Mouse (Mus musculus) erythroid progenitor cell, adult 5-6 weeks (primary cell): ENCODE measurements at regions not wholly inside any gene's neighbourhood (a gene's known extent, or its start where the extent isn't known, plus 50 kb on each side); places are given as distances from the start of the nearest gene placed in this dataset.

ENCODE experiments used
- ATAC-seq: replicated peaks from 2 replicates; pipeline ENCODE4 v1.8.0; 2016; ENCODE audit warnings: moderate number of reproducible peaks, mild to moderate bottlenecking, moderate TSS enrichment, inconsistent platforms; ENCODE audit not compliant: poor library complexity, low FRiP score, severe bottlenecking

DNA sequence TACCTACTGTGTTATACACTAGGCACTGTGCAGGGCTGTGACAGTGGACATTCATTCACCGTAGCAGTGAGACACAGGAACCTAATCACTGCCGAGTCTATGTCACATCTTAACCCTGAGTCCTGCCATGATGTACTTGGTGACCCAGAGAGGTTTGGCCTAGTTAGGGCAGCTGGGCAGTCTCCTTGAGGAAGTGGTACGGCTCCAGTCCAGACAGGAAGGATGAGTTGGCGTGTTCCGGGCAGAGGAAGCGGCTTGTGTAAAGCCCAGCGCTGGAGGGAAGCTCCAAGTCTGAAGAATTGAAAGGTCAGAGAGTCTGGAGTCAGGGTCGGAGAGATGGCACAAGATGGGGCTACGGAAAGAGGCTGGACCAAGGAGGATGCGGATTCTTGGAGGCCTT lies 99.4 kb upstream of the Smim15 start:
- no peak for ATAC-seq

DNA sequence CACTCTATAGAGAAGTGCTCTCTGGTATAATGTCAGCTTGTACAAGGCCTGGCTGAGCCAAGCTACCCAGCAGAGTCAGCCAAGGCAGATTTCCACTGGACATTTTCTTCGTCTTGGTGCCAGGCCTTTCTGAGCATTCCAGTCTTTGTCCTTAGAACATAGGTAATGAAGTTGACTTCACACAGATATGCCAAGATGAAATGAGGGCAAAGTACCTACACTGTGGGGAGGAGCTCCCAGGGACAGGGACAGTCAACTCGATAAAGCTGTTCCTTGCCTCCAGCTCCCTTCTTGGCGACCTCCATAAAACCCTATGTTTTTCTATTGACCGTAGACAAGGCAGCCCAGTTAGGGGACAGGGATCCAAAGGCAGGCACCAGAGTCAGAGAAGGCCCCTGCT lies 101.3 kb upstream of the Smim15 start:
- ATAC-seq: no peak

DNA sequence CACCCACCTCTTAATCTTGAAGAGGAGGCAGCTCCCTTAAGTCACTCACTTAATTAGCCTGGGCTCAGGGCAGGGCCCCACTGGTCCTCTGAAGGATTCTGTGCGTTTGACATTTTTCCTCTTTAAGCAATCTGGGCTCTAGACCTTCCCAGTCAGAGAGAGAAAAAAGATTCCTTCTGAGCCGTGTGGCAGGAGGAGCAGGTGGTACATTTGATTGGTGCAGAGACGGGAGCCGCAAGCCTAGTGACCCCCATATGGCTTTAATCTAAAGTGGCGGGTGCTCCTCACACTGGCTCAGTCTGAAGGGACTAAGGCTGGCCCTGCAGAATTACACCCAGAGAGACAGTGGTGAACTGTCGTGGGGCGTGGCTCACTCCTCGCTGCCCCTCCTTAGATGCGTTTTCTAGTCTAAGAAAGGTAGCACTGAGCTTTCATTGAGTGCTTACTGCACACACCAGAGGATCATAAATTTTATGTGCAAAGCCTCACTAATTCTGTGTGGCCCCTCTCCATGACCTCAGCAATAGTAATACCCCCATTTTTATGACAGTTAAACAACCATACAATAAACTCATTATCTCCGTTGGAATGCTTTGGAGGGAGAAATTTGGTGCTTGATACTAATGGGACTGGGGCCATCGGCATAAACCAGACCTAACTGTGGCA lies 101.8 kb upstream of the Smim15 start:
- no peak for ATAC-seq

DNA sequence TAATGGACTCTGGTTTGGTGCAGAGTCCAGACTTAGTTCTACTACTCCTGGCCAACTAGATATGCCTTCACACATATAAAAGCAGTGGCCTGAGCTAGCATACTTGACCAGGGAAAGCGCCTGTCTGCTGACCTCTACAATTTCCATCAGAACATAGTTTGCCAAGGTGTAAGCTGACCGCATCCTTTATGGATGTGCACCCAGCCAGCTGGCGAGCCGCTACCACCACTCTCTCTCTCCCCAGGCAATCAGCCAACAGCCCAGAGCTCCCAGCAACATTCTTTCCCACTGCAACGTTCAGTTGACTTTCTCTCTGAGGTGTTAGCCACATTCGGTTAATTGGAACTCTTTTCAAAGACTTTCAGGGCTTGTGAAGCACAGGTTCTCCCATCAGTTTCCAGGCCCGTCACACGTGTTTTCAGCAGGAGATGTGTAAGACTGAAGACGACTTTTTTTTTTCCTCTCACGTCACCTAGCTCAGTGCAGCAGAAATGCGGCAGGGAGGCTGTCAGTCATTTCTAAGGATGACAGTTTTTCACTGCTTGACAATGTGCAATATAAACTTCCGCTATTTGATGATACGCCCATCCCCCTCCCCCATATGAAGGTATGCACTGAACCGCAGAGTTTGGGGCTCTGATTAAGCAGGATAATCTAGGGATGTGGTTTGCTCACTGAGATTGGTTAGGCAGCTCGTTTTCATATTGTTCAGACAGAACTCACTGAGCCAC lies 104.2 kb upstream of the Smim15 start:
- ATAC-seq: no peak

DNA sequence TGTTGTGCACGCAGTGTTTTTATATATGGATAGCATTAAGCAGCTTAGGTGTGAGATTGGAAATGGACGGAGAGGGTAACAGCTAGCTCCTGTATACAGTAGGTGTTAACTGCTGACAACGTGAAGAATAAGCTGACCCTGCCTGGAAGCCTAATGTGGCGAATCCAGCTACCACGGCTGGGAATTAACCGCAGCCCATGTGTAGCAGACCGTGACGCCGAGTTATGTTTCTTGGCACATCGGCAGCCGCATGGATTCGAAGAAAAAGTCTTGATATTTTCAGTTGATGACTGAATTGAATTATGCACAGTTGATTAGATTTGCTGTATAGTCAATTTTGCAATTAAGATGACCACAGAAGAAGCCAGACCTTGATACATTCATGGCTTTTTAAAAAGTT lies 108.6 kb upstream of the Smim15 start:
- ATAC-seq: no peak

DNA sequence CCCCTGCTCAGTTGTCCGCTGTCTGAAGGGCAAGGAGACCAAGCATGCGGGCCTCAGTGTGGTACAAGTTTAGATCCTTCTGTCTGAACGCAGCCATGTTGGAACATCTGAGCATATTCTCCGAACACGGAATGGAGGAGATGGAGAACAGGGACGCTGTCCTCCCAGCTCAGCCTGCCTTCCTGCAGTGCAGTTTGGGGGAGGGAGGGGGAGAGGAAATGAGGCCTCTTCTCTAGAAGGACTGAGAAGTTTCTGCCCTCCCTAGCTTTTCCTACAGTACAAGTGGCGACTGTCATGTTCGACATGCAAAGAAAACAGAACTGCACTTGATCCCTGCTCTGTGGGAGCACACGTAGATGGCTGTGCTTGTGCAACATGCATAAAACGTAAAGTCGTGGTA lies 109.6 kb upstream of the Smim15 start:
- ATAC-seq: no peak

DNA sequence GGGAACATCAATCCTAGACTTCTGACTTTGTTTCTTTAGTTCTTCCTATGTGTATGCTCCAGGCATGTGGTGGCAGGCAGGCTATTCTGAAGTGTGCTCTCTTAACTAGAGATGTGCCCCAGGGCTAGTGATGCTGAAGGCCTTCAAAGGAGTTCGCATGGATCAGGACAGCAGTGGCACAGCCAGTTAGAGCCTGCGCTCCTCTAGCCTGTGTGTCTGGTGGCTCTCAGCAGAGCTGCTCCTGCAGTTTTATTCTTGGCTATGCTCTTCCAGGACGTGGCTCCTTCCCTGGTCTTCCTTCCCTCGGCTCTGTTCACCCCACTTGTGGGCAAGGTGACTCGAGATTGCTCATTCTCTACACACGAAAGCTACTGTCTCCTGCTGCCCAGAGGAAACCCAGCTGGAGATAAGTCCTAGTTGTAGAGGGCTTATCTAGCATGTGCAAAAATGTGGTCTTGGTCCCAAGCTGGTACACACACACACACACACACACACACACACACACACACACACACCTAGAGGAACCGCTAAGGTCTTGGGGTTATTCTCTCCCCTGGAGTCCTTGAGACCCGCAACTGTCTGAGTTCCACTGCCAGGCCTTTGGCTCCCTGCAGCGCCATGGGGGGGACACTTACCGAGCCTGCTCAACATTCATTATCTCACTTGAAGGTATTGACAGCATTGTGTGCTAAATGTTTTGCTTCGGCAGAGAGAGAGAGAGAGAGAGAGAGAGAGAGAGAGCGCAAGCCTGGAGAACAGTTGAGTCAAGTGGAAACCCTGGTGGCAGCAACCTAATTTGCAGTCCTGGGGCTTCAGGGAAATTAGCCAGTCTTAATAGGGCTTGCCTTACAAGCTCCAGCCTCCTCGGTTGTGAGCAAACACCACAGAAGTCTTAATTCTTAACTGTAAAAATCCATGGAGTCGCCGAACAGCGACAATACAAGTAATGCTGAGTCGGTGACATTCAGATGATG lies 110.4 kb upstream of the Smim15 start:
- no peak for ATAC-seq

DNA sequence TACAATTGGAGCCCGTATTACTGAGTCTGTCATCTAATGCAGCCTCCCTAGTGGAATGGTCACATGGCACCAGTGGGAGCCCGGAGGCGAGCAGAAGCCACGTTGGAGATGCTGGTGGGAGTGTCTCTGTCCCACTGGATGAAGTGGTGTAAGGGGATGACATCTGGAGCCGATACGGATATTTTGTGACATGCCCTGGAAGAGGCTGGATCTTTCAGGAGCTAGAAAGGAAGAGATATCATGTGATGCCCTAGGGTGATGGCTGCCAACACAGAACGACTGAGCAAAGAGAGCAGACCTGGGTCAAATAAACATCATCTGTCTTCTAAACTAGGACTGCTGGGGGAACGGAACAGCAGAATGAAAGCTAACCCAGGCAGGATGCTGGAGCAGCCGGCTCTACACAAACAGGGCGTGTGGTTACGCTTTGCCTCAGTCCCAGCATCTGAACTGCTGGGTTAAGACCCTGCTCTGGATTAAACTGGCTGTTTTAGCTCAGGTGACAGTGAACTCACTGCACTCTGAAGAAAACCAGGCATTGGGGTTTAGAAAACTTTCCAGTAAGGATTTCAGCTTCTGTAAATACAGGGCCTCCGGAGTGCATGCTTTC lies 111.7 kb upstream of the Smim15 start:
- ATAC-seq: no peak

DNA sequence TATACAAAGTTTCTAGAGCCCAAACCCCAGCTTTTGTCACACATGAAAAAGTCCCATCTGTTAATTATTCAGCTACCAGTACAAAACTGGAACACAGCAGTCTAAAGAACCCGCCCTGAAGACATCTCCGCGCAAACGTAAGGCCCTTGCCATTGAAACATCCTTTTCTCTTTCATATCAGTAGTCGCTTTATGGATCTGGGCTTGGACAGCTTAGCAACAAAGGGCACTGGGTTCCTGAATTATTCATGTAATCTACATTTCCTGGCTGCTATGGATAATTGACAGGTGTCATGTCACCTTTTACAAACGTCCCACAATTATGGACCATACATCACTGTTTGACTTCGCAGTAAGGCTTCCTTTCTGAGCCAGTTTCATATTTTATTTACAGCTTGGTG lies 113.0 kb upstream of the Smim15 start:
- ATAC-seq: no peak

DNA sequence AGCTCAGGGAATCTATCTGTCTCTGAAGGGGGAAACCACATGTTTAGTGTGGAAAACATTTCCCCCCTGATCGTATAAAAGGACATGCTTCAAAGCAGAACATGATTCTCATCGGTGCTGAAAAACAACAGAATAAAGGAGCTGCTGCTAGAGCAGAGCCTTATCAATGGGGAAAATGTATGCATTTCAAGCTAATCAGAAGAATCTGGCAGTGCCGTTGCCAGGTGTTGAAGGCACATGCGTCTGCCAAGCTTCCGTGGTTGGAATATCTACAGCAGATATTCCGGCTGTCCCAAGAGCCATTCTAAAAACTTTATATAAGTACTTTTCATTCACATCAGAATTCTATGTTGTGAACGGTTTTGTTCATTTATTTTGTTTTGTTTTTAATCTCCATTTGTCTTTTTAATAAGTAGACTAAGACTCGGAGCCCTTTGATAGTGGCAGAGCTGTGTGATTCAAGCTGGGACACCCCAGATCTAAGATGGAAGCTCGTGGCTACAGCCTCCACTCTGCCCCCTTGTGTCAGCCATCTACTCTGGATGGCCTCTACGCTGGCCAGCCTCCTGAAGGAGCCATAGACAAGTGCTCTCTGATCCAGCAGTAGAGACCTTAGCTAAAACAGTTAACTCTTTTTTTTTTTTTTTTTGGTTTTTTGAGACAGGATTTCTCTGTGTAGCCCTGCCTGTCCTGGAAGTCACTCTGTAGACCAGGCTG lies 116.6 kb upstream of the Smim15 start:
- ATAC-seq: no peak

DNA sequence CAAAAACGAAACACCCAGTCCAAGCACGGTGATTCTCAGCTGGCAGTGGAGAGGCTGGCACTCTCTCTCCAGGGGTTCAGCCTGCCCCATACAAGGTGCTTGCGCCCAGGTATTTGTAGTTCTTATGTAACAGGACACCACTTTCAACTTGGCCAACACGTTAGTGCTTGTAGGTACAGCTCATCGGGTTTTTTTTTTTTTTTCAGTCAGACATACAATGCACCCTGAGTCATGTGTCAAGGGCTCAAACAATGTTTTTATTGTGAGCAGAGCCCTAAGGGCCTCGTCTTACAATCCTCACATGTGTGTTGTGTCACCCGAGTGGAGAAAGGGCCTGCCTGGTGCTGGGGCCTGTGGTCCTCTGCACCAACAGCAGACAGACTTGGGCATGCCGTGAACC lies 118.8 kb upstream of the Smim15 start:
- no peak for ATAC-seq

DNA sequence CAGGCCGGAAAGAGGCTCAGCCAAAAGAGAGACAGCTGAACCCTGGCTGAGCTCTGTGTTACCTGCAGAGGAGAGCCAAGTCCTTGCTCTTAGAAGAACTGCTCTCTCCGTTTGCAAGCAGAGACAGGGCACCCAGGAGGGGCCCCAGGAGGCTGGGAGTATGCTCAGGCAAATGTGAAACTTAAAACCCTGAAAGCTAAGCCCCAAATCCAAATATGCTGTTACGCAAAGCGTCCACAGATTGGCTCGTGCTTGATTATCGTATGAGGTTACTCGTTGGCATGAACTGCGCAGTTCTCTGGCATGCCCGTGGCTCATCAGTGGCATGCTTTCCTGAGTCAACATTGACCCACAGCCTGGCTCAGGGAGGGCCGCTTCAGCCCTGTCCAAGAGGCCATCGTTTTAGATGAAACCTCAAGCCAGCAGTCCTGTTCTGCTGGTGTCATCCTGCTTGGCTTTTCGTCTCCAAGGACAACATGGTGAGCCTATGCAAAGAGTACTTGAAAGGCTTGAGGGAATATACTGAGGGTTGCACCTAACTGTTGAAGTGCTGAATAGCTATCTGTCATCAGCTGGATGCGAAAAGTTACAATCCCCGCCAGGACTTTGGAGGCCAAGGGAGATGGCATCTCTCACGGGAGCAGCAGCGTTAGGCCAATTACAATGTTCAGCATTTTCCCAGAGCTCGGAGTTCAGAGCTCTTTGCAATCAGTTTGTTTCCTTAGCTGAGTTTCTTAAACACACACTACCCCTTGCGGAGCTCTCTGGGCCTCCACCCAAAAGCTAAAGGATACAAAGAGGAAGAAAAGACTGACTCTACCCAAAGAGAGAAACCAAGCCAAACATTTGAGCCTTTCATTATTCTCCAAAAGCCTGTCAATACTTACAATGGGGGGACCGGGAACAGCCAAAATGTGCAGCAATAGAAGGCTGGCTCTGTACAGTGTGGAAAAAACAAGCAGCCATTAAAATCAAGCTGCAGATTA lies 120.8 kb upstream of the Smim15 start:
- no peak for ATAC-seq

DNA sequence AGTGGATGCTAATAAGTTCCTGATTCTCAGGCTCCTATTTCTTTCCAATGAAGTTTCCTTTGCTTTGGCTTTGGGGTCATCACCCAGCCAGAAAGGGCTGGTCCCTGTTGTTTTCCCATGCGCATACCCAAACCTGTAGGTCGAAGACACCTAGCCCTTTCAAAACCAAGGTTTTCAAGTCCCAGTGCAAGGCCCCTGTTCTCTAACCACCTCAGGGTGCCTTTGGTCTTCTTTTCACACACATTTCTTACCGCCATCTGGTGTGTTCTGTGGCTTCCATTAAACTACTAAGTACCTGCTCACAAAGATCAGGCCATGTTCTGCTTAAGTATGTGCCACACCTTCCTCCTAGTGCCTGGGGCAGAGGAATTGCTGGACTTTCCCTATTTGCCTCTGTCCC lies 124.8 kb upstream of the Smim15 start:
- ATAC-seq: no peak

DNA sequence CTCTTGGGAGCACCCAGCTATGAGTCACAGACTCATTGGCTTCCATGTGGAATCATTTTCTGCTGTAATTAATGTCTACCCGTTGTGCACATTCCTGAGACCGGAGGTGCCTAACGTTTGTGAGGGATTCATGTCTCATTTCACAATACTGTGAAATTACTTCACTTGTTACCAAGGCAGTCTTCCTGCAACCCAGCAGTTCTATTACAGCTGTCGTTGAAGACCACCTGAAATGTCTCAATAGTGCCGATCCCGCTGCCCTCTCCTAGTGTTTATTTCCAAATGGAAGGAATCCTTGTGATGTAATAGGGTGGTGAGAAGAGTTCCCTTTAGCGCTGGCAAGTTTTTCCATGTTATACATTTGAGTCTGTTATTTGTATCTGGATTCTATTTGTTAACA lies 125.8 kb upstream of the Smim15 start:
- no peak for ATAC-seq

DNA sequence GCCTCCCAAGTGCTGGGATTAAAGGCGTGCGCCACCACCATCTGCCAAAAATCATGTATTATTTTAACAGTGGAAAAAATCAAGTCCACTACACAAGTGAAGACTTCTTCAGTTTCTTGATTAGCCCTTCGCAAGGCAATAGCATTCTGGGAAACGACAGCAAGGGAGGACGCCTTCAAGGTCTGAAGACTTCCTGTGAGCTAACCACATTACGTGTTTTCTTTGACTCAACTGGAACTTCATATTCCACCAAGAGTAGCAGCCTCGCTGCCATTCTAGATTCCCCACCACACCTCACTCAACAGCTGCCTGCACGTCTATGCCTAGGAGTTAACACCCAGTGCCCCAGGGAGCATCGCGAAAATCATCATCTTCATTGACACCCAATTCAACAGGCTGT lies 126.2 kb upstream of the Smim15 start:
- ATAC-seq: no peak

DNA sequence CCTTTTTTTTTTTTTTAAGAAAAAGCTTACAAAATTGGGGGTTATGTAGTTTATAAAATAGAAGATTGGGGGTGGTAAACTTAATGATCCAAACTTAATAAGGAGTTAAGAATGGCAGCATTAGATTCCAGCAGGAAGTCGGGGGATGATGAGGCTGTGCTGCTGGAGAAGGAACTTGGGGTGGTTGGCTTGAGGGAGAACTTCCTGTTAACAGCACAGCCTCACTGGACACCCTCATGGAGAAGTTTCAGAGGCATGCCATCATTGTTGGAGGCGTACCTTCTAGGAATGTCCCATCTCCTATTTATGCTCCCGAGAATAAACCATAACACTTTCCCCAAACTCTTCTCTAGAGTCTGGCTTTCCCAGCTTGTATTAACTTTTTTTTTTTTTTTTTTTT lies 126.7 kb upstream of the Smim15 start:
- ATAC-seq: no peak

DNA sequence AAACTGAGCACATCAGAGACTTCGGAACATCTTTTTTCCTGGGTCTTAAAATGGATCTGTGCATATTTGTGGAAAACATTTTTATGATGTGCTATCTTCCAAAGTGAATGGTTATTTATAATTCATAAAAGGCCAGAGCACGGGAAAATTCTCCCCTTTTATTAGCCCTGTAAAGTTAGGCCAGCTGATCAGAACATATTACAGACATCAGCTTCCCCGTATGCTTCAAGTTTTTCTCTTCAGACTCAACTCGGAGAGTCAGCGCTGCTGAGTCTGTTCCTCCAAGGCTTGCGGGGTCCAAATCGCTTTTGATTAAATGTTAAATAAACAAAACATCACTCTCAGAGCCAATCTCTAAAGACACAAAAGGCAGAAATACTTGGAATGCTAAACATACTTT lies 134.1 kb upstream of the Smim15 start:
- no peak for ATAC-seq

DNA sequence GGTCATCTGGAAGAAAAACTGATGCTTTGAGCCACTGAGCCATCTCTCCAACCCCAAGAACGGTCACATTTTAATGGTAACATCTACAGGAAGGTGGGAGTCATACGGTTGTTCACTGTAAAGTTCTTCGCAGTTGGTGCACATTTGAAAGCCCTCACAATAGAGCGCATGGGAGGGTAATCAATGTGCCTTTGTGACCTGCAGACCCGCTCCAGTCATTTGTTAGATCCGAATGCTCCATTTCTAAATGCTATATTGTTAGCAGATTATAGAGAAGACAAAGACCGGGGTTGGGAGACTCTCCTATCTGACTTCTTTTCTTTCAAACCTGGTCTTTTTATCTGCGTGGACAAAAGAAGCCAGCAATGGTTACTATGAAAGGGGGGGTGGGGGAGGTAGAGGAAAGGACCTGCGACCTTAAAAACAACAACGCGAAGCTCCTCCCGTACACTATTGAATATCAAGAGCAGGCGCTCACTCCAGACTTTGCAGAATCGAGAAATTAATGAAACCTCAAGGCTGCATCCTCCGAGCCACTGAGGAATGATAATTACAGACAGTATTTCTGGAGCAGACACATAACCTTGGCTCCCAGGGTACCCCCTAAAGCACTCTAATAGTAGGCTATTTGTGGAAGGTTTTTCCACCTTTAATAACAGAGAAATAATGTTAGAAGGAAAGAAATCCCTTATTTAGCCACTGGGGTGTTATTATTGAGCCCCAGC lies 134.7 kb upstream of the Smim15 start:
- ATAC-seq: no peak
